Mouse (Mus musculus) ES-E14 (cell line): ENCODE results near the gene Grm5.

ENCODE experiments used
- CHD2 ChIP-seq: IDR thresholded peaks from 2 replicates; pipeline ENCODE4 v1.6.1; 2014; ENCODE audit warnings: mild to moderate bottlenecking, low read depth, low read length, inconsistent platforms
- HCFC1 ChIP-seq: IDR thresholded peaks from 2 replicates; pipeline ENCODE4 v1.6.1; 2012; ENCODE audit warnings: low read length, inconsistent platforms, borderline replicate concordance; ENCODE audit not compliant: insufficient read depth
- ZC3H11A ChIP-seq: IDR thresholded peaks from 2 replicates; pipeline ENCODE4 v1.6.1; 2012; ENCODE audit warnings: low read depth, mild to moderate bottlenecking, inconsistent platforms, low read length, borderline replicate concordance
- ZNF384 ChIP-seq: IDR thresholded peaks from 2 replicates; pipeline ENCODE4 v1.6.1; 2012; ENCODE audit warnings: low read depth, low read length, inconsistent platforms

DNA sequence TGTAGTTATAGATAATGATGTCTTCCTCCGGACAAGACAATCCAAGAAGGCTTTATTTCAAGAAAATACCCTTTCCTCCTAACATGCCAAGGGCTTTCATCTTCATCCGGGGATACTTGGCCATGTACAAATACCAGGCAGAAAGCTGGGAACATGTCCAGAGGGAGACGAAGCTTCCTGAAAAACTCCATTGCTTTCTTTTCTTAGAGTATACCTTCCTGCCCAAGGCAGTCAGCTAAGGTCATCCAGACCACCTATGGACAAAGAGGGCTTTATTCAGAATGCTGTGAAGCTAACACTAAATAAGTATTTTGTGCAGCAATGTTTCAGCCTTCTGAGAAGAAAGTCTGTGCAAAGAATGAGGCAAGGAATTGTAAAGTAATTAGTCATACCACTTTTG, 178.4 kb downstream of the Grm5 start:
- TF ChIP-seq HCFC1 (no peak), CHD2 (no peak), ZC3H11A (no peak), ZNF384 (no peak)
